Mouse (Mus musculus) heart, postnatal 0 days (tissue): ENCODE data around the gene Gm826.

ENCODE experiments used
- CTCF ChIP-seq: IDR thresholded peaks from 2 replicates; pipeline ENCODE4 v1.5.1; 2016; ENCODE audit warnings: antibody characterized with exemption, control low read depth, low read depth
- EP300 ChIP-seq: IDR thresholded peaks from 2 replicates; pipeline ENCODE4 v1.6.1; 2016; ENCODE audit warnings: antibody characterized with exemption, low read depth

DNA sequence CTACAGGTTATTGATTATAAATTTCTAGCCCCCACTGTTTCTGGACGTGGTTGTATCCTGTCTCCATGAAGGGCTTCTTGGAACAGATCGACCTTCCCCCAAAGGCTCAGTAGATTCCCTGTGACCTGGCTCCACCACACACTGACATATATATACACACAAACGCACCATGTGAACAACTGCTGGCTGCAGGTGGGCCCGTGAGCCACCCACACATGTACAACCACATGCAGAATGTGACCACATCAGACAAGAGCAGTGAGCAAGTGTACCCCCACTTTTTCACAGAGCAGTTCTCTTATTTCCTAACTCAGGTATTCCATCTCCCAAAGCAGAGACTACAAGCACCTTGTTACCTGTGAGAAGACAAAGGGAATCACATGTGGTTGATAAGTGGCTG is 6.2 kb downstream of the Gm826 start:
- TF ChIP-seq CTCF (no peak), EP300 (no peak)
